Mouse (Mus musculus) adrenal gland (tissue): ENCODE results near the gene Tns3.

Source experiments
- intact Hi-C: fragments of 180-260 bp; cut with DNase I; formaldehyde crosslinking; loops from one replicate; pipeline ENCODE4 v1.15.1; 2025
- long read RNA-seq, 2 experiments: library from polyadenylated mRNA; unstranded; transcript quantifications; one replicate each; pipeline ENCODE4 v2.0.0; 2020; ENCODE audit warnings: borderline replicate concordance in 1 of 2; ENCODE audit not compliant: insufficient replicate concordance in 1 of 2

The Tns3 gene
- long read RNA-seq, experiment 1, partial matches to known transcripts = 0 of 2 reads
- long read RNA-seq, experiment 1, other reads (novel, unspliced or antisense) = 2 of 2 reads
- long read RNA-seq, experiment 2, partial matches to known transcripts = 0 of 5 reads
- long read RNA-seq, experiment 2, other reads (novel, unspliced or antisense) = 5 of 5 reads

DNA sequence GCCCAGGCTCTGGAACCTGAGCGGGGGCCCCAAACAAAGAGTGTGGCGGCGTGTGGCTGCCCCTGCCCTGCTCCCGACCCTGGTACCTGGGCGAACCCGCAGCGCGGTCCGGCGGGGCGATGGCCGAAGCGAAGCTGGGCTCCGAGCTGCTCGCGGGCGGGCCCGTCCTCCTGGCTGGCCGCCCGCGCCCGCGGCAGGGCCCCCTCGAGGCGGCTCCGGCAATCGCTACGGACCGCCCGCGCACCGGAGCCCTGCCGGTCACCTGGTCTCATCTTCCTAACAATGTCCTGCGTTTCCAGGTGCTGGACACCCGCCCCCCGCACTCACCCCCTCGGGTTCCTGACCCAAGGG is at the start of gene Tns3:
Gene Tns3 (minus strand): TSS at position 143 of the 351 bp plus-strand sequence.
- intact Hi-C loops = loop anchor here (5.0 kb wide), 1 partner anchor 37 kb away; no protein-coding TSS in a partner anchor

DNA sequence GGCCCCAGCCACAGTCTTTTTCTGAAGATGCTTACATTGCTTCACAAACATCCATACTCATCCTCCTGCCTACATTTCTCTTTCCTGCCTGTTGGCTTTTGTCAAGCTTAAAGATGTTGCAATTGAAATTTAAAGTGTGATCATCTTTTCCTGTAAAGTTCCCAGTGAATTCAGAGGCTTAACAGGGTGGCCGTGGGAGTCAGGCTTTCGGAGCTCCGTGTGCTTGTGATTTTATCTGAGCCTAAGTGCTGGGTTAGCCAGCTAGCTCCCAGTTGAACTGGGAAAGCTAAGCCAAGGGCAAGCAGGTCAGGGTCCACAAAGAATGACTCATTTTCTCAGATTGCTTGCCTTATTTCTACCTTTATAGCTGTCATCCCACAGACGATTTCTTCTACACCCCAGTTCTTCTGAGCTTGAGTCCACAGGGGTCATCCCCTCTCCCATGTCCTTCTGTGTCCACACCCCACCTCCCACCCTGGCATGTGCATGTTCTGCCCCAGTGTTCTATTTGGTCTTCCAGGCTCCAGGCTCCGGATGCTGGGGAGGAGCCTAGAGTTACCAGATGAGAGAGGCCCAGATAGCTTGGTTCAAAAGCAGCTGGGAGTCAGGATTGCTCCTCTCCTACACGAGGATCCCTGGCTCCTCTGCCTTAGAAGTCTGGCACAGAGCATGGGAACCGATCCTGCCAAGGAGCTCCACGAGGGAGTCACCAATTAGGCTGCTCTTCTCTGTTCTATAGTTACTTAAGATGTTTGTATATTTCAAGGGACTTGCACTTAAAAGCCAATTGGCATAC is 42.1 kb upstream of the Tns3 start:
- intact Hi-C loops = no loop called here

DNA sequence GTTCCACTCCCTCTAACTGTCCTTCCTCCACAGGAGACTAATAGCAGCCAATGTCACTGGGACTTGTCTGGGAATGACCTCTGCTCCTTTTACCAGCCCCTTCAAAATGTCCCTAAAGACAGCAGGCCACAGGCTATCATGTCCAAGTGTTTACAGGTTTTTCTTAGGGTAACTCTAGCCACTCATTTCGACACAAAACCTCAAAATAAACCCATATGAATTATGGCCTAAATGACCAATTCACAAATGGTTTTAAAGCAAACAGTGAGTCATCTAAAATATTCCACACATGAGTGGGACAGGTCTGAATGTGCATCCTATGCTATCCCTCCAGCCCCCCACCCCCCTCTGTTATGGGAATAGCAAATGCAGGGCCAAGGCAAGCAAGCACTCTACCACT is 40.8 kb upstream of the Tns3 start:
- intact Hi-C loops = no loop called here

DNA sequence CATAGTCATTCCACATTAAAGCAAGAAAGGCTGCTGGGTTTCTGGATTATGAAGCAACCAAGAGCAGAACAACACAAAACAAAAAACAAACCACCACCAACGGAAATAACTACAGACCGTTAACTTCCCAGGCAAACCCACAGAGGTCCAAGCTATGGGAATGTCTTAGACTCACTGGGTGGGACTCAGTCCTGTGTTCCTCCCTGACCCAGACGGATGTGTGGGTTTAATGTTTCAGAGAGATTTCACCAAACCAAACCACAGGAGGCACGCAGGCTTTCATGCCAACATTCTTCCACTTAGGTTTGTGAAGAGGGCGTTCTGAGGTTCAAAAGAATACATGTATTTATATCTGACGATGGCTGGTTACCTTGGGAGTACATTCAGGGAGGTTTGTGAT is 39.5 kb upstream of the Tns3 start:
- intact Hi-C loops = no loop called here

DNA sequence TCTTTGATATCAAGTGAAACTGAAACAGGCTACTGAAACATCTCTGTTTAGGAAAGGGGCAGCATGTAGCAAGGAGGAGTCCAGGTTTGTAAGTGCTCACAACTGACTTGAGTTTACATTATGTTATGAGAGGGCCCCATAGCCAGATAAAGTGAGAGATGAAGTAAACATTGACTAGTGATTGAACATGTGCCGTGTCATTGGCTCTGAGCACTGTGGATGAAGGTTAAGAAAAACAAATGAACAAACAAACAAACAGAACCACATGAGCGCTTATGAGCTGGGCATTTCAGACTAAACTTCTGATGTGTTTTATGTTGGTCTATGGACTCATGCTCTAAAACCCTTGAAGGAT is 38.2 kb upstream of the Tns3 start:
- intact Hi-C loops = no loop called here

DNA sequence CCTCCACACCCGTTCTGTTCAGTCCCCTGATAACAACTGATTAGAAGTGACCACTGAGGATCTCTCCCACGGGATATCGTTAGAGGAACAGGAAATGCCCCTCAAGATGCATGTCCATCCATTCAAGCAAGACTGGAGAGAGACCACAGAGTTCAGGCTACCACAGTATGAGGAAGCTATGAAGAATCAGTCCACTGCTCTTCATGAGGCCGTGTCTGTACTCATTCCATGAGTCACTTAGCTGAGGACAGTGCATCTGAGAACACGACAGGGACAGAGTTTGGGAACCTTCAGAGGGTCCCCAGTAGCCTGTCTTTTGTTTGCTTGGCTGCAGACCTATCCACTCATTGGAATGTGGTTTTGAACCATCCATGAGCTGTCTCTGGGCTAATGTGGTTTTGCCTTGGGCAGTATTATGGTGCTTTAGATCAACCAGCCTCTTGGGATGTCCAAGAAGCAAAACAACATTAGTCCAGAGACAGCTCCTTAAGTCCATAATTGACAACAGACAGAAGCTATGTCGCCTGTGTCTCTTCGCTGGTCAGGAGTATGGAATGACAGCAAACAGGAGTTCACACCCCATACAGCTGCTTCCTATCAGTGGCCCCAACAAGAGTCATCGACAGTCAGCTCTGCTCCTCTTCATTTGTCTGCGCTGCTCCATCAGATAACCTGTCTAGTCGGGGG is 37.7 kb upstream of the Tns3 start:
- intact Hi-C loops = no loop called here

DNA sequence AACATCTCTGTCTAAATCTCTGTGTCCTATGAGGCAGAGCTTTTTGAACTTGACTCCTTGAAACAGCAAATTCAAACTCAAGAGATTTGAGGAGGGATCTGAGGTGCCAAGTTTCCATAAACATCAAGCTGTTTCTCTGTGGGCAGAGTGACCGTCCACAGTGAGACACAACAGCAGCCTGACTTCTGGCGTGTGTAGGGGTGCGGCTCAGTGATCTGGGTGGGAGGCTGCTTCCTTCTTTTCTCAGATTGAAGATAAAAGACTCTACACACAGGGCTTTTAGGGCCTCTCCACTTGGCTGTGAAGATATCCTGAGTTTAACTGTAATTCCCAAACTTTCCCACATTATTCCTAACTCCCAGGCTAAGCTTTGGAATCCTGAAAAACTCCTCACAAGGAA is 37.1 kb upstream of the Tns3 start:
- intact Hi-C loops = no loop called here

DNA sequence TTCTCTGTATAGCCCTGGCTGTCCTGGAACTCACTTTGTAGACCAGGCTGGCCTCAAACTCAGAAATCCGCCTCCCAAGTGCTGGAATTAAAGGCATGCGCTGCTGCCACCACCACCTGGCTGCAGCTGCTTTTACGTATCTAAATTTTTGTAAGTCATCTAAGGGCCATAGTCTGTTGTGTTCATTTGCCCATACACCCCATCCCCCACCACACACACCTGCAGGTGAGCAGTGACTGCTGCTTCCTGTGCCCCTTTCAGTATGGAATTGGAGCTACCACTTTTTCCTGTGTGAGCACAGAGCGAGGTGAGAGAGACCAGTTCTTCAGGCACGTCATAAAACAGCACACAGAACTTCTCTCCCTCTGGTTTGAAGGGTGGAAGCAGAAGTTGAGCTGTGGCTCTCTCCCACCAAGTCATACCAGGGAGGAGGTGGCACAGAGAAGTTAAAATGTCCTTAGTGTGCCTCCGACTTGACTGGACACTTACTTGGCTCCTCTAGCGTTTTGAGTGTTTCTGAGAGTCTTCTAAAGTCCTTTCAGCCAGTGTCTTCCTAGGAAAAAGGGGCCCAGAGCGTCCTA is 36.4 kb upstream of the Tns3 start:
- intact Hi-C loops = no loop called here

DNA sequence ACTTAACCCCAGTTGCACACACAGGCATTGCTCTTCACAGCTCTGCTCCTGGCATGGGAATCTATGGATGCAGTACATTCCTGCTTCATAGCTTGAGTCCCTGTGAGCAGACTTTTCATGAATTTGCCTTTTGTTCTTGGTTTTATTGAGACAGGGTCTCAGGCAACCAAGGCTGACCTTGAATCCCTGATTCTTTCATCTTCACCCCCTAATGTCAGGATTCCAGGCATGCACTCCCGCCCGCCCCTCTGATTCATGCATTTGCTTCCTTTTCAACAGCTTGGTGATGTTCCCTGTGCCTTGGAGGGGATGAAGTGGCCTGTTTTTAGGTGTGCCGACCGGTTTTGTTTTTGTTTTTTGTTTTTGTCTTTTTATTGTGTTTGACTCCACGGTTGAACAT is 35.4 kb upstream of the Tns3 start:
- intact Hi-C loops = no loop called here

DNA sequence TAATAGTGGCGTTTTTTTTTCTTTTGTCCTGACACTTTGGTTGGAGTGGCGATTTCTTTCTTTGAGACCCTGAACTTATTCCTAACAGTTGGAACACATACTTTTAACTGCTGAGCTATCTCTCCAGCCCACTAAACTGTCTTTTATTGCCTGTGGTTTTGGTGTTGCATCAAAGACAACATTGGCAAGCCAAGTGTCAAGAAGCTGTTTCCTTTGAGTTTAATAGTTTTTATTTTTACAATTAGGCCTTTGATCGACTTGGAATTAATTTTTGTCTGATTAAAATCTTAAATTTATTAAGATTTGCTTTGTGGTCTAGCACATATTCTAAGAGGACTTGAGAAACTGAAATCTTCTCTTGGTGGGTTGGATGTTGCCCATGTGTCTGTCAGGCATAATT is 33.3 kb upstream of the Tns3 start:
- intact Hi-C loops = no loop called here

DNA sequence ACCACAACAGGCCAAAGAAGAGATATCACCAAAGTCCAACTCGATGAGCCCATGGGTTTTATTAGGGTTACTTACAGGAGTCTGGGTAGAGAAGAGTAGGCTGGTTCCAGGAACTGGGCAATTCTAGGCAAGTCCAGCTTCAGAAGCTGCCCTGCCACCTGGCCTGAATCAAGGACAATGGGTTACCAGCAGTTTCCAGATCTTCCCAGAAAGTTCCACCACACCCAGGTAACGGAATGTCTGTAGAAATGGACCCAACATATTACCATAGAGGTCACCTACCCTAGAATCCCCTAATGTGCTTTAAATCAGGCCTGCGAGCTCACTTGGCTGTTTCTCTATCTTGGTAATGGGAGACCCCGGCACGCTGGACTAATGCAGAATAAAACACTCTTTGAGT is 29.8 kb upstream of the Tns3 start:
- intact Hi-C loops = no loop called here

DNA sequence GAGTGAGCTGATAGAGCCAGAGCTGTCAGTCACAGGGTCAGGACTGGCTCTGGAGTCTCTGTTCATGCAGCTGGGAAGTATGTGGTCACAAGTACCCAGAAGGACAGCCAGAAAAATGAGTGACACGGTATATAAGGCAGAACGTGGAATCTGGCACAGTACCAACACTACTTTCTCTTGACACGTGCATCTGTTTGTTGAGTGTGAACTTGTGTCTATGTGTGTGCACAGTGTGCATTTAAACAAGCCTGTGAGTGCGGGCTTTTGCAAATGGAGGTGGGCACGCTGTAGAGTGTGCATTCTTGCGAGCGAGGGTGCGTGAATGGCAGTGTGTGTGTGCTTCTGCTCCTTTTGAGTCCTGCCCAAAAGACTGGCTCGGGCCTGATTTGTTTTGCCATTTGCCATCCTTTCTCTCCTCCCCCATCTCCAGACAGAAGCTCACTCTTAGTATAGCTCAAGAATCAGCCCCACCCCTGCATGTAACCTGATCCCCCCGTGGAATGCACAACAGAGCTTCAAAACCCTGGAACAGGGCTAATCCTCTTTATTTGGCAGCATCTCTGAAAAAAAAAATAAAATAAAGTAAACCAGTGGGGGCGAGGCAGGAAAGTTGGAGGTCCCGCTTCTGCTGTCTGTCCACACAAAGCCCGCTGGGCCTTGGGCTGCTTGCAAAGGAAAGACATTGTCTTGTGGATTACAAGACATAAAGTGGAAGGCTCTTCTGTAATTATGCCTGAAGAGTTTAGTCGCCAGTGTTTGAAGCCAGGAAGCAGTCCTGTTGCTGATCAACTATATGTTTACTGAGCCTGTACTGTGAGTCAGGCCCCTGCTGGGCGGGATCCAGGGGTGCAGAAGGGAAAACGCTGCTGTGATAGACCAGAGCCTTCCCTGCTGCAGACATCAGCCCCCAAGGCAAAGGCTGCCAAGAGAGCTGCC is 28.5 kb upstream of the Tns3 start:
- intact Hi-C loops = no loop called here

DNA sequence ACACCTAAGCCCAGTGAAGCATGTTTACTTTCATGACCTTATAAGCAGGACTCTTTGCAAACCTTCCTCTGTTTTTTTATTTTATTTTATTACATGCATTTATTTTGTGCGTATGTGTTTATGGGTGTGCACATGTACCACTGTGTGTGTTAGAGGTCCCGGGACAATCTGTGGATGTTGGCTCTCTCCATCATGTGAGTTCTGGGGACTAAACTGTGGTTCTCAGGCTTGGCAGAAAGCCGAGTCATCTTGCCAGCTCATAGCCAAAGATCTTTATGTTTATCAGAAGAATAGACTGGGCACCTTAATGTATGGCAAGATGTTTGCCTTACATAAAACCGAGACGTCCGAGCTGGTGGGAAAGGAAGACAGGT is 27.8 kb upstream of the Tns3 start:
- intact Hi-C loops = no loop called here

DNA sequence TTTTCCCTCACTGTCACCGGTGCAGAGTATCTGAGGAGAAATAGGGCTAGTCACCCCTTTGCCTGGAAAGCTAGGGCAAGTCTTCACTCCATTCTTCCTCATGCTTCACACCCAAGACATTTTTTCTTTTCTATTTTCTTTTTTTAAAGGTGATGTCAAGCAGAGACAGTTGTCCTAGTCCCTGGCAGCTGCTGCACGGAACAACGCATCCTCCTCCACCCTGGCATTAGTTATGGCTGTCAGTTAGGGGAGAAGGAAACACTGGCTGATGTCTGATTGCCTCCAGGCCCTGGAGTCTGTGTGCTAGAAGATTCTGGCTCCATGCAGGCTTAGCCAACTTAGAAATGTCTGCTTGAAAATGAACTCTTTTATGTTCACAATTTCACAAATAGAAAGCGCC is 27.3 kb upstream of the Tns3 start:
- intact Hi-C loops = no loop called here

DNA sequence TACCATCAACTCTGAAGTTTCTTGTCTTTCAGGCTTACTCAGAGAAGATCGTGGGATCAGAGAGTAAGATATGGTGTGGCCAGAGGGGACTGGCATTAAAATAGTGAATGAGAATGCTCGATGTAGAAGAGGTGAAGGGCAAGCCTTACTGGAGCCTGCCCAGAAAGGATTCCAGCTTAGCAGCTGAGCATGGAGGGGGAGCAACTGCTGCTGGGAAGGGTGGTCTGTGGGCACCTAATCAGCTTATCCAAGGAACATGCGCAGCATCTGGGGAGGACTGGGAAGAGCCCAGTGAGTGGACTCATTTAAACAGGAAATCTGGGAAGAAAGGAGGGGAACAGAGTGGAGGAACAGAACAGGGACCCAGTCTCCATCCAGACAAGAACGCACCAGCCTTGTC is 26.3 kb upstream of the Tns3 start:
- intact Hi-C loops = no loop called here

DNA sequence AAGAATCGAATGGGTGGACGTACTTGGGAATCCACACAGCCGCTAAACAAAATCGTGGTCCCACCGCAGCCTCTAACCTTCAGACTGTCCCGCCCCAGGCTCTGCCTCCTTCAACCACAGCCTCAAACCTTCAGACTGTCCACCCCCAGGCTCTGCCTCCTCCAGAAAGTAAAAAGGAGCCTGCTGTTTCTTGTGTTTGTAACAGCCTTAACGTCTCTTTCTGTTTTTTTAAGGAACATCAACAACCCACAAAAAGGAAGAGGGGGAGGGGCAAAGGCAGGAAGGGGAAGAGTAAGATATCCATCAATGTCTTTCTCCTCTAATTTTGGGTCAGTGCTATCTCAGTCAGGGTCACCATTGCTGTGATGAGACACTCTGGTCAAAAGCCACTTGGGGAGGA is 25.2 kb upstream of the Tns3 start:
- intact Hi-C loops = no loop called here

DNA sequence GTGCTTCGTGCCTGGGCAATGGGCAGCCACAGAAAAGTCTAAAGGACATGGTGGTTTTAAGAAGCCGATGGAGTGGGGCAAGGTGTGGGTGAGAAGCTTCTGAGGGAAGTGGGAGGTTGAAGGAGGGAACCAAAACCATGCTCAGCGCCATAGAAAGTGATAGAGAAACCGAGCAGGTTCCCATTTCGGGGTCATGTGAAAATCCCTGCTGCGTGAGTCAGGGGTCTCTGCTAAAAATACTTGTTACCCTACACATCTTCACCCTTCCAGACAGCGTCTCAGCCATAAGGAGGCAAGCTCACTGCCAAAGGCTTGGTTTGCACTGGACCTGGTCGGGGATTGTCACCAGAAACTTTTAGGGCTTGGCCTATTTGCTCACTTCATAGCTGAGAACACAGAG is 24.6 kb upstream of the Tns3 start:
- intact Hi-C loops = no loop called here

DNA sequence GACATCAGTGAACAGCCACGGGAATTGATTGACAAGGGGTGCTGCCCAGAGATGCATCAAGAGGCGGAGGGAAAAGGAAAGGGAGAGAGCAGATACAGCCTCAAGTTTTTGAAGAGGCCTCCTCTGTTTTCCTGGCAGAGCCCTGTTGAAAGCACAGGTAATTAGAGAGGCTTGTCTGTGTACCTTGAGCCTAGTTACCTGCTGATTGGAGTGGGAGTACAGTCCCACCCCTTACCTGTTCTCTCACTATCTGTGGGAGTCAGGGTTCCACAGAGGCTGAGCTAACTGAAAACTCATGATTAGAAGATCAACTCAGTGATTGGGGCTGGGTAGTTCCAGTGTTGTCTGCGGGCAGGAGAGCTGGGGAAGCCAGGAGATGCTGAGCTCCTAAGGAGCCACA is 22.2 kb upstream of the Tns3 start:
- intact Hi-C loops = no loop called here

DNA sequence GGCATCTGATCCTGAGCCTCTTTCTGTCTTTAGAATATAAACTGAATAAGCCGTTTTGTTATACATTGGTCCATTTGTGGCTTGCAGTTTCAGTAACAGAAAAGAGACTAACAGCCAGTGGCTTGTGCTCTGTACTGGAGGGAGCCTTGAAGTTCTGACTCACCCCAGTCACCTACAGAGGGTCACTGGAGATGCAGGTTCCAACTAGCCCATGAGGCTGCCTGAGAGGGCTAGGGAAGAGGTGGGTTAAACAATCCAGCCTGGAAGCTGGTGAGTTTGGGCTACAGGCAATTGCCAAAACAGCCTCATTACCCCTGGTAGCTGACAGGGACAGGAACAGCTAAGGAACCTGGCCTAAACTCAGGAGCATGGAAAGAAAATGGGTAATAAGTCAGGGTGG is 21.7 kb upstream of the Tns3 start:
- intact Hi-C loops = no loop called here

DNA sequence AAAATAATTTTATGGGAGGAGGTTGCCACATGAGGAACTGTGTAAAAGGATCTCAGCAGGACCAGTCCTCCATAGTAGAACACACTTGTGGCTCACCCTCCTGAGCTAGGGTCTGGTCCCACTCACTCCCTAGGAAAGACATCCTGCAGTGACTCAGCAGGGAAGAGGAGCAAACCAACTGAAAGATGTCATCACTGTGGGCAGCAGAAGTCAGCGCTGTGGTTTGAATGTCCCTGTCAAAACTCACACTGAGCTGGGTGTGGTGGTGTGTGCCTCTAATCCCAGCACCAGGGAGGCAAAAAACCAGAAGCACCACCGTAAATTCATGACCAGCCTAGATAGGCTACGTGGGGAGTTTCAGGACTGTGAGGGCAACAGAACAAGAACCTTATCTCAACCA is 20.9 kb upstream of the Tns3 start:
- intact Hi-C loops = no loop called here

DNA sequence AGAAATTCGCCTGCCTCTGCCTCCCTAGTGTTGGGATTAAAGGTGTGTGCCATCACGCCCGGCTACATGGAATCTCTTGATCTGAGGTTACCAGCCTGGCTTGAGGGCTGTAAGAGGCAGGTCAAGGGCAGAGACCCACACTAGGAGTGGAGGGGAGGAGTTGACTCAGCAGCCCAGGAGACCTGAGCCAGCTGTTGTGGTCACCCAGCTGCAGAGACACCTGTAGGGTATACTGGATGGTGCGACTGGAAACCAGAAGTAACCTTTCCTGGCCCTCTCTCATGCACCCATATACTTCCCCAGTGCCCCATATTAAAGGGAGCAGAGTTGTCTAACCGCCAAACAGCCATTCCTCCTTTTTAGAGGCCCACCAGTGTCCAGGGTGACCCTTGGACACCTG is 19.9 kb upstream of the Tns3 start:
- intact Hi-C loops = no loop called here

DNA sequence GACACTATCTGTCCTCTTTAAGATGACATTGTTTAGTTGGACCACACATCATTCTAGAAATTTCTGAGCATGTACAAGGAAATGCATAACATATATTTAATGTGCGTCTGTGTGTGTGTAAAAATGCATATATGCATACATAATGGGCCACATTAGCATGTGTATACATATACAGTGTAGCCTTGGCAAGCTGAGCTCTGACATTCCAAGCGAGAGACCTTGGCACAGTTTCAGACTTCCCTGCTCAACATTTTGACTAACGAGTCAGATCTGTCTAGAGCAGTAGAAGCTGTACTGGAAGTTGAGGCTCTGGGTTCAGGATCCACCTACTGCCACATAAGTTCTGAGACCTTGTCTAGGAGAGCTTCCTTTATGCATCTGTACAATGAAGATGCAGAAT is 17.0 kb upstream of the Tns3 start:
- intact Hi-C loops = no loop called here
